ENCODE assay signal across 13 mouse cellular contexts in the genomic region with DNA sequence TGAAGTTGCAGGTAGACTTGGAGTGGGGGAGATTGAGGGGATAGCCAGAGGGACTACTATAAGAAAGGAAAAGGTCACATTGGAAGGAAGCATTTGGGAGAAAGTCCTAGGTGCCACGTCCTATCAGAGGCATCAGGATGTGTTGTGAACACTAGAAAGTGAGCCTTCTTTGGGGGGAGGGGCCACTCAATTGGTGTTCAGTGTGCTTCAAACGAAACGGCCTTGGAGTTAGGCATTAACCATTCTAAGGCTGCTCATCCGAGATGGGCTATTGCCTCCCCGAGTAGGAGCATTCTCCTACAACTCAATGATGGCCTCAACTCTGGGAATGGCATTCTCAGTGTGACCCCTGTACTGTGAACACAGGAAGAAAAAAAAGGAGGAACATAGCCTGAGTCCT. TPM values are rescaled to one million over a fixed set of nuclear protein-coding genes. Genes with fewer than 3 reads are reported as not detected.
DNase-seq lines count a peak whose midpoint lies in the region; ATAC-seq and TF ChIP-seq lines count a peak whose summit lies in the region.
"Had no signal": no experiment of that assay in that cellular context is flagged by ENCODE, and none has a peak within 500 bp of the region (broad histone marks: within the 10 kb centered on the region; RNA-seq: fewer than 3 reads in every experiment).

No protein-coding gene starts in this region.

- WGBS in heart, postnatal 0 days = 52% methylated on average over 5 of the region's 5 CpGs
- WGBS in neural tube, embryonic 13.5 days = 45% methylated on average over 5 of the region's 5 CpGs
- WGBS in stomach, postnatal 0 days = 41% methylated on average over 5 of the region's 5 CpGs

- no peak for DNase-seq in heart, postnatal 0 days (ENCODE audit: low spot score)
- DNase-seq in heart, postnatal 10 days = no peak
- DNase-seq in neural tube, embryonic 10.5 days (ENCODE audit: extremely low spot score, low spot score) = no peak
- peak; percentile 31 to 46 for DNase-seq in kidney, postnatal 25 days
- no peak for DNase-seq in stomach, postnatal 0 days (ENCODE audit: low spot score)
- no peak for DNase-seq in testis, postnatal 10 days (ENCODE audit: low spot score)
- DNase-seq: gastrocnemius, adult 2 months; right cerebral cortex, postnatal 4 days; thymus, postnatal 36 days had no signal

- intact Hi-C loops in heart, postnatal 10 days (cut with DNase I) = no loop called here

- no peak overlapping the region for H3K4me3 ChIP-seq in heart, postnatal 0 days (ENCODE audit: low read depth, low read length)
- no peak overlapping the region for H3K4me3 ChIP-seq in neural tube, embryonic 13.5 days
- H3K4me3 ChIP-seq in stomach, postnatal 0 days (ENCODE audit: low read depth, low read length) = no peak overlapping the region
- H3K4me3 ChIP-seq: gastrocnemius, adult 2 months; neural tube, embryonic 12.5 days had no signal

- ATAC-seq in heart, postnatal 0 days (ENCODE audit: insufficient read depth, low read depth) = no peak
- ATAC-seq in neural tube, embryonic 13.5 days (ENCODE audit: low read depth) = no peak
- no peak for ATAC-seq in stomach, postnatal 0 days (ENCODE audit: low FRiP score, low TSS enrichment)
- no peak for ATAC-seq in frontal cortex, adult (ENCODE audit: low TSS enrichment)

- H3K4me1 ChIP-seq in heart, postnatal 0 days (ENCODE audit: control insufficient read depth, insufficient read depth) = peaks cover 48% of the 10 kb centered on the region
- H3K4me1 ChIP-seq in neural tube, embryonic 13.5 days (replicated peaks) = peaks cover 28% of the 10 kb centered on the region
- peaks cover 4% of the 10 kb centered on the region for H3K4me1 ChIP-seq in stomach, postnatal 0 days (replicated peaks; ENCODE audit: control insufficient read depth, insufficient read depth)

- H3K36me3 ChIP-seq in heart, postnatal 0 days (replicated peaks; ENCODE audit: control insufficient read depth, insufficient read depth, low read length) = no peaks in the 10 kb centered on the region
- H3K36me3 ChIP-seq in neural tube, embryonic 13.5 days = no peaks in the 10 kb centered on the region
- H3K36me3 ChIP-seq in stomach, postnatal 0 days (ENCODE audit: control insufficient read depth, insufficient read depth, low read length) = no peaks in the 10 kb centered on the region
- H3K36me3 ChIP-seq: neural tube, embryonic 12.5 days had no signal

- H3K27ac ChIP-seq in heart, postnatal 0 days (ENCODE audit: low read depth) = peak overlapping the region; percentile 76
- H3K27ac ChIP-seq in neural tube, embryonic 13.5 days (replicated peaks) = peak overlapping the region; percentile 24; the same call in 1 of the 2 replicates
- peak overlapping the region; percentile 81 for H3K27ac ChIP-seq in stomach, postnatal 0 days (replicated peaks)
- H3K27ac ChIP-seq: macrophage; neural tube, embryonic 12.5 days had no signal

- peak overlapping the region; percentile 31 for H3K4me2 ChIP-seq in heart, postnatal 0 days (ENCODE audit: low read depth, low read length)
- H3K4me2 ChIP-seq in neural tube, embryonic 13.5 days = no peak overlapping the region
- peak overlapping the region; percentile 21; the same call in 1 of the 2 replicates for H3K4me2 ChIP-seq in stomach, postnatal 0 days (replicated peaks; ENCODE audit: low read depth)
- H3K4me2 ChIP-seq: neural tube, embryonic 12.5 days had no signal

- no peak for TF ChIP-seq CTCF in heart, postnatal 0 days (IDR thresholded peaks at IDR 0.05; ENCODE audit: low read depth)
- TF ChIP-seq CTCF in stomach, postnatal 0 days (IDR thresholded peaks at IDR 0.05; ENCODE audit: low read depth) = no peak

- no peaks in the 10 kb centered on the region for H3K9me3 ChIP-seq in heart, postnatal 0 days (replicated peaks; ENCODE audit: control insufficient read depth, low read length)
- H3K9me3 ChIP-seq in neural tube, embryonic 13.5 days = no peaks in the 10 kb centered on the region
- no peaks in the 10 kb centered on the region for H3K9me3 ChIP-seq in stomach, postnatal 0 days (ENCODE audit: control insufficient read depth, low read length)
- H3K9me3 ChIP-seq: neural tube, embryonic 12.5 days had no signal

- TF ChIP-seq EP300 in heart, postnatal 0 days (IDR thresholded peaks at IDR 0.05; ENCODE audit: low read depth) = no peak
- TF ChIP-seq EP300 in stomach, postnatal 0 days (optimal IDR thresholded peaks at IDR 0.05) = no peak

- H3K27me3 ChIP-seq in heart, postnatal 0 days (ENCODE audit: control insufficient read depth, insufficient read depth, low read length) = no peaks in the 10 kb centered on the region
- no peaks in the 10 kb centered on the region for H3K27me3 ChIP-seq in neural tube, embryonic 13.5 days
- H3K27me3 ChIP-seq in stomach, postnatal 0 days (ENCODE audit: control insufficient read depth, insufficient read depth, low read length) = no peaks in the 10 kb centered on the region
- H3K27me3 ChIP-seq: neural tube, embryonic 12.5 days had no signal

- H3K9ac ChIP-seq in heart, postnatal 0 days (replicated peaks; ENCODE audit: low read depth, low read length) = peak overlapping the region; percentile 8; the same call in 1 of the 2 replicates
- H3K9ac ChIP-seq in neural tube, embryonic 13.5 days = no peak overlapping the region
- no peak overlapping the region for H3K9ac ChIP-seq in stomach, postnatal 0 days (ENCODE audit: low read length)
- H3K9ac ChIP-seq: neural tube, embryonic 12.5 days had no signal

RNA-seq across cellular contexts. Expression of a gene that starts 43.7 kb away (rescaled TPM):
- total RNA-seq in heart, postnatal 0 days (2014; rRNA removed; ENCODE audit: low replicate concordance) = 267 and 380 TPM in 2 replicates
- 66.4 and 68.8 TPM in 2 replicates for polyA plus RNA-seq in heart, postnatal 0 days (2015; fragmentation: Nextera tagmentation; extraction: Ambion mirVana)
- total RNA-seq in heart, postnatal 10 days (2021) = 100 to 1,000 TPM; 117 to 118 TPM
- 80.7 and 91.7 TPM in 2 replicates for polyA plus RNA-seq in neural tube, embryonic 13.5 days (2015; fragmentation: Nextera tagmentation; extraction: Ambion mirVana)
- polyA plus RNA-seq in stomach, postnatal 0 days (2015; fragmentation: Nextera tagmentation; extraction: Ambion mirVana) = 122 and 123 TPM in 2 replicates

RNA-seq across cellular contexts. Expression of a gene that starts 54.7 kb away (rescaled TPM):
- total RNA-seq in heart, postnatal 0 days (2014; rRNA removed; ENCODE audit: low replicate concordance) = 0.08 TPM in 1 of 2 replicates, not detected in the other
- not detected in 2 replicates for polyA plus RNA-seq in heart, postnatal 0 days (2015; fragmentation: Nextera tagmentation; extraction: Ambion mirVana)
- under 1 TPM; 0.10 to 0.12 TPM for total RNA-seq in heart, postnatal 10 days (2021)
- 0.11 and 0.26 TPM in 2 replicates for polyA plus RNA-seq in neural tube, embryonic 13.5 days (2015; fragmentation: Nextera tagmentation; extraction: Ambion mirVana)
- 0.02 TPM in 2 replicates for polyA plus RNA-seq in stomach, postnatal 0 days (2015; fragmentation: Nextera tagmentation; extraction: Ambion mirVana)

Comparison
In these comparisons a context has a peak if more than half of its experiments do, and no peak if none do; other contexts are left out.
1. DNase-seq: peak in kidney, postnatal 25 days (2 of 2); none in heart, postnatal 0 days (single experiment), heart, postnatal 10 days (0 of 2), neural tube, embryonic 10.5 days (single experiment), stomach, postnatal 0 days (single experiment) and testis, postnatal 10 days (single experiment).
2. H3K27ac ChIP-seq: peak in every context shown above with its lines; median percentile 81 in stomach, postnatal 0 days; 76 in heart, postnatal 0 days; 24 in neural tube, embryonic 13.5 days.